Mouse (Mus musculus): ENCODE measurements around the gene Cuedc1.
A peak's percentile ranks its signal among the peaks of the same experiment; 100 is the strongest.
"Not testable (repeated sequence)": the region's sequence is repeated elsewhere in the genome, so short reads cannot be mapped to it uniquely, and the experiment has no call there.

Cuedc1 gene

DNA sequence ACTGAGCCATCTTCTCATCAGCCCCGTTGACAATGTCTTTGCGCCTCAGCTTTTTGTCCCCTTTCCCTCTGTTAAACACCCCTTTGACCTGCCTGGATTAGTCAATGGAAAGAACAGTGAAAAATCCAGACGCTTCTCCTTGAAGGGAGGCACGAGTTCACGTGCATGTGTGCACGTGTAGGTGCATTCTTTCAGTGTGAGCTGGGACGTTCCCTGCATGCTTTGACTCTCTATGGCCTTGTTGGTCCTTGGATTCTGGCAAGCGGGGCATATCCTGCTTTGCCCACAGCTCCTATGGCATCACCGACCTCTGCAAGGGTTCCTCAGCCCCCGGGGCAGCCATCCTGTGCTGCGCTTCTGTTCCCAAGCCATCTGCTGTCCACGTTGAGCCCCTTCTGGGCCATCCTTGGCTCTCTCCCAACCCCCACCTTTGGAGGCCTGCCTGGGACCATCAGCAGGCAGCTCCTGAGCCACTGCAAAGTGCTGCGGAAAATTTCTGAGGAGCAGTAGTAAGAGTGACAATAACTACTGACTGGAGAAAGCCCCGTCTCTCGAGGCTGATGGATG lies 74.1 kb downstream of the Cuedc1 start:
- no peak for DNase-seq (ENCODE audit: low spot score)

DNA sequence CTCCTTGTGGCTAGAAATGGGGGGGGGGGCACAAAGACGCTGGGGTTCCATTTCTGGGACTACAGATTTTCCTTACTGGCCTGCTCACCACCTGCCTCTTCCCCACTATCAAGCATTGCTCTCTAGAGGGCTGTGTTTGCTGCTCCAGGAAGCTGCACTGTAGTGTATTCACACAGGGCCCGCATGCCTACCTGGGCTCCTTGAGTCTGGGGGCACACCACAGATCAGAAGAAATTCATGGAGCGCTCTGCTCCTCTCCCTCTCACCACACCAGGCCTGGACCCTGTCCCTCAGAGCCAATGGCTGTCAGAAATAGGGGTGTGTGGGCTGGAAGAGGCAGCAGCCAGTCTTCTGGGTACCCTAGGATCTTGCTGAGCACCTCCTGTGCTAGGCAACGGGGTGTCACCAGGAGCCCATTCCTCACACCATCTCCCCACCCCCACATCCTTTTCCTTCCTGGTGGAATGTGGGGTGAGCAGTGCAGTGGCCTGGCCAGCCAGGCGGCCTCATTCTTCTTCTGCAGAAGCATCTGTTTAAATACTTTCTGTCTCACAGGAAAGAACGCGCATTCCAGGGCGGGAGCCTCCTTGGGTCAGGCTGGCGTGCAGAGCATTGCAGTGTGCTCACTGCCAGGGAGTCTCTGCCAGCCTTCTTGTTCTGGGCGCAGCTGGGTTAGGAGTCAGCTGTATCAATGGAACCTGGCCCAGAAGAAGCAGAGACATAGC lies 74.9 kb downstream of the Cuedc1 start:
- DNase-seq (ENCODE audit: low spot score) = no peak

DNA sequence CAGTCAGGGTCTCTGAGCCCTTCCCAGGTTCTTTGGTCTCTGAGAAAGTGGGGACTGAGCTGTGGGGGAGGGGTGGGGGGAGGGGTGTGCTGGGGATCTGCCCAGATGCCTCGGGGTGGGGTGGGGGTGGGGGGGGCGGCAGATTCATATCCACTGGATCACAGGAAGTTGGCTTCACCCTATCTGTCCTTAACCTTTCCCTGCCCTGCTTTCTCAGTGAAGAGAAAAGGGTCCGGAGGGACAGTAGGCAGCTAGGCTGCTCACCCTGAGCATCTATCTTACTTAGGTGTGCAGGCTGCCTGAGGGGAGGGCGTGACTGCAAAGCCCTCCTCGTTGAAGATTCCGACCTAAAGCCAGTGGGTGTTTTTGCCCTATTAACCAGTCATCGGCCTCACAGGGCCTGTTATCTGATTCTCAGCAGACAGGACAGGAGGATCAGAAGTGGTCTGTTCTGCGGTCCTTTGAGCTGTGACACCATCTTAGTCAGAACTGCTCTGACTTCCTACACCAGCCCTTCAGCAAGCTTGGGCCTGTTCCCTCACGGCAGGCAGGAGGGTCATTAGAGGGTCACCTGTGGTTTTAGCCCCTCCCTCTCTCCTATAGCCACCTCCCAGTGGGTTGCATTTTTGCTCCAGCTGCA lies 75.6 kb downstream of the Cuedc1 start:
- DNase-seq (ENCODE audit: low spot score) = no peak

DNA sequence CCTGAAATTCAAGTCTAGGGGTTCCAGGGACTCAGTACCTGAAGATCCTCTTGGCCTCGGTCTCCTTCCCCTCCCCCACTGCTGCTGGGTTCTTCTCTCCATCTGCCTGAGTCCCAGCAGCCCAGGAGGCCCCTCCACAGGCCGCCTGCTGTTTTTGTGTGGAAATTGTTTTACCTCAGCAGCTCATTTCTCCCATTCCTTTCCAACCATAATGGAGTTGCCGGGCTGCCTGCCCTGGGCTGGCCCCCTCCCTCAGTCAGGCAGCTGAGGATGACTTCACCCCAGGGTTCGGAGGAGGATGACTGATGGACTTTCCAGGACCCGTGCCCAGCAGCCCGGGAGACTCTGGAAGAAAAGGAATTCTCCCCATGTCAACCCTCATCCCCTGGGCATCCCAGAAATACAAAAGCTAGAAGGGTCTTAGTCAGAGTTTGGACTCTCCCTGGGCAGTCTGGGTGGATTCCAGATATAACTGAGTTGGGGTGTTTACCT lies 82.7 kb downstream of the Cuedc1 start:
- no peak for DNase-seq (ENCODE audit: low spot score)

DNA sequence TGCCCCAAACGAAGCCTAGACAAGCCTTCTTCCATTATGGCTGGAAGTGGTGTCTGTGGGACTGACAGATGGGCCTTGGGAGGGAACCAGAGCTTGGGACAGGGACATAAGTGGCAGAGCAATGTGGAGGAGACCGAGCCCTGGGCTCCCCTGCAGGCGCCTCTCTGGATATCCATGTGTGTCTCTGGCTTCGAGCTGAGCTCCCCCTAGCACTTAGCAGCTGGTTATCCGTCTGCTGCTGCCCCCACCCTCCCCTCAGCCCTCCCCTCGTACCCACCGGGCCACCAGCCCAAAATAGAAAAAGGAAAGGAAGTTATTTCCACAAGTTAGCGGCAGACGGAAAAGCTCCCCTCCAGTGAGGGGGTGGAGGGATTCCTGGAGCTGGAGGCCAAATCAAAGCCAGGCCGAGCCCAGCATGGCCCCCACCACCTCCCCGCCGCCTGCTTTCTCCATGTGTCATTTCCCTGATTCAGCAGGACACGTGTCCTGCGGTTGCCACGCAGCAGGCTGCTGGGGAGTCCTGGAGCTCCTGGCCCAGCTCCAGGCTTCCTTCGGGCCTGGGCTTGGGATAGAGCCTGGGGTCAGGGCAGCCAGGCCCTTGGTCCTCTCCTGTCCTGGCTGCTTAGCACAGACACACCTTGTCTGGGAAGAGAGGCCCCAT lies 83.2 kb downstream of the Cuedc1 start:
- peak; percentile 69 for DNase-seq (ENCODE audit: low spot score)

DNA sequence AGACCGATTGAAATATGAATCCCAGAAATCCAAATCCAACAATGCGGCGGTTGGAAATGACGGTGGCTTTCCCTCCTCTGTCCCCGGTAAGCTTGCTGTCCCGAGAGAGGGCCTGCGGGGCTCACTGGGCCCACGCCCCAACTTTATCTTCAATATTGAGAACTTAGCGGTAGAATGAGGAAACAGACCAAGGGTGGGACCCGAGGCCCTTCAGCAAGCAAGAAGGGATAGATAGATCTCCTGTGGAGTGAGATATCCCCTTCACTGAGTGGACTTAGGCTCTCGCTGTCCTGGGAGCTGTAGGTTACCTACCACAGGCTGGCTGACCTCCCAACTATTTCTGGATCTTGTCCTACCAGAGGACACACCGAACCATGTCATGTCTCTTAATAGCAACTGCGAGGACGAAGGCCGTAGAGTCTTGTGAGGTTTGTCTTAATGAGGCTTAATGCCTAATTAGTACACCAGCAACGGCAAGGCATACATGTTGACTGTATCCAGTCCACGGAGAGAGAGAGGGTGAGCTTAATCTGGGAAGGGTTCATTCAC lies 86.8 kb downstream of the Cuedc1 start:
- no peak for DNase-seq (ENCODE audit: low spot score)

DNA sequence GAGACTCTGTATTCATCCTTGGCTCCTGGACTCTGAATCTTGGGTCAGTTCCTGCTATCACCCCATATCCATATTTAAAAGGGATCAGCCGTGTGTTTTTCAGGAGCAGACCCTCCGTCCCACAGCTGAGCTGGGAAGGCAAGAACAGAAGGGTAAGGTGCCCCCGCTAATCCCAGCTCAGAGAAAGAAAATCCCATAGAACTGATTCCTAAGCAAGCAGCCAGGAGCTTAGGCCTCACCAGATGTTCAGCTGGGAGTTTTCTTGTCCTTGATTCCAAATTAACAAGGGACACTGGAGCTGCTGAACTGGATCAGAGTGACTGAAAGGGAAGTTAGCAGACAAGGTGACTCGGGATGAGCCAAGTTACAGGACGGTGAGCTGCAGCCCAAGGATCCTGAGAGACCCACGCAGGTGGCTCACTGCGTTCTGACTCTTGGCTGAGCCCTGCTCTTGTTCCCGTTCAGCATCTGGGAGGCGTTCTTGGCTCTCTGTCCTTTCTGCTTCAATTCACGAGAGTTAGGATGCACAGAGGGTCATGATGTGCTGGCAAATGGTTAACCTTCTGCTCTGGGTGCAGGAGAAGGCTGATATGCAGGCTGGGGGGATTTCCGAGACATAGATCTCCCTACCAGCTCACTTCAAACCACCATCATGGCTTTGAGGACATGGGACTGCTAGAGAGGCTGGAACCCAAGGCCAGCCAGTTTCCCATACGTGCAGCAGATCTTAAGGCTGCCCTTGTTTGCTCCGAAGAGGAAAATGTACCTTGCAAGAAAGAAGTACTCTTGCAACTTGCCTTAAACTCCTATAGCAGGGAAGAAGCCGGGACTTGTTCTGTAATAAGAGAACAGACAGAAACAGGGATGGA lies 88.5 kb downstream of the Cuedc1 start:
- DNase-seq (ENCODE audit: low spot score) = no peak

DNA sequence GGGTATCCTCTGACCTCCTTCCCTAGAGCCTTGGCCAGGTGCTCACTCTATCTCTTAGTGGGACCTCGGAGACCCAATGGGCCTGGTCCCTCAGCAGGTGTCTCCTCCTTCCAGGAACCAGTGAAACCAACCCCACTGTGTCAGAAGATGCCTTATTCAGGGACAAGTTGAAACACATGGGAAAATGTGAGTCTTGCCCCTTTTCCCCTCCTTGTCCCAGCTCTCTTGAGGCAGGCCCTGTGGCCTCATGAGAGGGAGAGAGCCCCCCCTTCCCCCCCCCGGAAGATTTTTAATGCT lies 89.0 kb downstream of the Cuedc1 start:
- no peak for DNase-seq (ENCODE audit: low spot score)

DNA sequence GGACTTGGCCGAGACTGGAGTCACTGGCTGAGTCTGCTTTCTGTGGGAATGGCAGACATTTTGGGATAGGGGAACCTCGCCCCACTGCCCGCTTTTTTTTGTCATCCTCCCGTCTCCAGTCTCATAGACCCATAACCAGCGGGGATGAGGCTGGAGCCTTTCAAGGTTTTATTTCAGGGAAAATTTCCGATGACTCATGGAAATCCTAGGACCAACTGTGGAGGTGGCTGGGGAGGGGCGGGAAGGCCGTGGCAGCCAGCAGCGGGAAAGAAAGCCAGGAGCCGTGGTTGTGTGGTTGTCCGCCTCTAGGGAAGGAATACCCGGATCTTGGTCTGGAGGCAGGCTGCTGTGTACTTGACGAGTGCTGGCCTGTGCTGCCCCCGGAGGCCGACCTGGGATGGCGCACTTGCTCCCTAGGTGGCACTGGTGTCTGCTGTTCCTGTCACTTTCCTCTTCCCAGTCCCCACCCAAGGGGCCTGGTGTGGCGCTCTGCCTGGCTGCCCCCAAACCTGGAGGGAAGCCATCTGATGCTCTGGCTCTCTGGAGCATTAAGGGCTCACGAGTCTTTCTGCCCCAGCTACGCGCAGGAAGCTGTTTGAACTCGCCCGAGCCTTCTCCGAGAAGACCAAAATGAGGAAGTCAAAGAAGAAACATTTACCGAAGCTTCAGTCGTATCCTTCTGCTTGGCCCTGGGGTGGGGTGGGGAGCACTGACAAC lies 89.7 kb downstream of the Cuedc1 start:
- DNase-seq (ENCODE audit: low spot score) = peak; percentile 80

DNA sequence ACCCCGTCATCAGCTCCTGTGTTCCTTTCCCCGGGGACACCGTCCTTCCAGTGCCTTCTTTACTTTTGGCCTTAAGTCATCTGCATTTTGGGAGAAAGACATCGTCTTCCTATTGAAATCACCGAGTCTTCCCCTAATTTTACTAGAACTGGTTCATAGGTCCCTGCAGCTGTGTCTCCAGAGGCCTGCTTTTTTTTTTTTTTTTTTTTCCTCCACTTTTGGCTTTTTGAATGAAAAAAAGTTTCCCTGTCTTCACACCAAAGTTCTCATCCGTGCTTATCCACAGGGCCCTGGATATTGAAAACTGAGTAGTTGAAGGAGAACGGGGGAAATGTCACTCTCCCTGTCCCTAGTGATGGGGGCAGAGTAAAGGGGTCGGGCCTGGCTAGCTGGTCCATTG lies 90.4 kb downstream of the Cuedc1 start:
- no peak for DNase-seq (ENCODE audit: low spot score)

DNA sequence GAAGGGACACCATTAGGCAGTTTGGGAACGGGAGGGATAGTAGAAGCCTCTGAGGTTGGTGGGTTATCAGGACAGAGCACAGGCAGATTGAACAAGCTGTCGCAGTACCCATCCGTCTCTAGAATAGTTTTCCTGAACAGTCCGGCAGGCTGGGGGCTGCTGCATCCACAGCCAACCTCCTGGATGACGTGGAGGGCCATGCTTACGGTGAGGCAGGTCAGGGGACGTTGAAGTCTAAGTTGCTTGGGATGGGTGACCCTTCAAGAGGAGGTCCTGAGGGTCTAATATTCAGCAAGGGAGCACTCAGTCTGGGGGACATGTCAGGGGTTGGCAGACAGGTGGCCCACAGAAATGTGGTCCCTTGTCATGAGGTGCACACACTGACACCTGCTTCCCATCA lies 90.8 kb downstream of the Cuedc1 start:
- DNase-seq (ENCODE audit: low spot score) = no peak

DNA sequence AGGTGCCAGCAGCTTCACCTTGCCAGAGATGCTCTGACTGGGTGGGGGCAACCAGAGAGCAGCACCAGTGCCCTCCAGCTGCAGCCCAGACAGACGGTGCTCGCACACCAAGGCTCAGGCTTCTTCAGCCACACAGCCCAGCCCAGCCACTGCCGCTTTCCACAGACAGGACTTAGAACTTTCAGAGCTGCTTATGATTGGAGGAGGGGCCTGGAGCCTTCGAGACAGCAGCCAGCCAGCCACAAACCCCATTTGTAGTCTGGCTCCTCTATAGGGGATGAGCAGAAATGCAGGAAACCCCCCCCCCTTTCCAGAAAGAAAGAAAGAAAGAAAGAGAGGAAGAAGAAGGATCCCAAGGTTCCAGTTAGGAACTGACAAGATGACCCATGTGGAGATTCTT lies 94.7 kb downstream of the Cuedc1 start:
- DNase-seq (ENCODE audit: low spot score) = no peak

DNA sequence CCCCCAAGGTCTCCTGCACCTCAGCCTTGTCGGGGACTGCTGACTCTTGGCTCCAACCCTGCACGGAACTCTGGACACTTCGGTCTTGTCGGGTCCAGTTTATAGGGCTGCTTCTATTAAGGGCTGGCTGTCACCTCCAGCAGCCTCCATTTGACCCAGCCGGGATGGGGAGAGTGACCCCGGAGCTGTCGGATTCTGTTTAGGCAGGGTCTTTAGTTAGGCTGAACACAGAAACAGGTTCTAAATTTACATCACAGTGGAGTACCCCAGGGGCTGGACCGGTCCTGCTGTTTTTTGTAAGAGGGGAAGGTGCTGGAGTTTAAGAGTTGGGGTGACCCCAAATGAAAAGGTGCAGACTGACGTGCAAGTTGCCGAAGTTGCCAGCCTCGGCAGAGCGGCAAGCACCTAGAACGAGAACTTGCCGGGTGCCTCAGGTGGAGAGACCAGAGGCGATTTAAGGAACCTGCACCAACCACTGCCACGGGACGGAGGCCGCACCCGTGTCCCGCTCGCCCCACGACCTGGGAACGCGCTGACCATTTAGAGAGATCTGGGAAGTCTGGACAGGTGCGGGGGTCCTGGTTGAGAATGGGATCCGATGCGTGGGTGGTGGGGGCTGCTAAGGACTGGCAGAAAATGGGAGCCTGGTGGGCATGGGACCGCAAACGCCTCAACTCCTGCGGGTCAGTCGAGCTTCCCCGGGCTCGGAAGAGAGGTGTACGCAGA lies 95.4 kb downstream of the Cuedc1 start:
- DNase-seq (ENCODE audit: low spot score) = no peak

DNA sequence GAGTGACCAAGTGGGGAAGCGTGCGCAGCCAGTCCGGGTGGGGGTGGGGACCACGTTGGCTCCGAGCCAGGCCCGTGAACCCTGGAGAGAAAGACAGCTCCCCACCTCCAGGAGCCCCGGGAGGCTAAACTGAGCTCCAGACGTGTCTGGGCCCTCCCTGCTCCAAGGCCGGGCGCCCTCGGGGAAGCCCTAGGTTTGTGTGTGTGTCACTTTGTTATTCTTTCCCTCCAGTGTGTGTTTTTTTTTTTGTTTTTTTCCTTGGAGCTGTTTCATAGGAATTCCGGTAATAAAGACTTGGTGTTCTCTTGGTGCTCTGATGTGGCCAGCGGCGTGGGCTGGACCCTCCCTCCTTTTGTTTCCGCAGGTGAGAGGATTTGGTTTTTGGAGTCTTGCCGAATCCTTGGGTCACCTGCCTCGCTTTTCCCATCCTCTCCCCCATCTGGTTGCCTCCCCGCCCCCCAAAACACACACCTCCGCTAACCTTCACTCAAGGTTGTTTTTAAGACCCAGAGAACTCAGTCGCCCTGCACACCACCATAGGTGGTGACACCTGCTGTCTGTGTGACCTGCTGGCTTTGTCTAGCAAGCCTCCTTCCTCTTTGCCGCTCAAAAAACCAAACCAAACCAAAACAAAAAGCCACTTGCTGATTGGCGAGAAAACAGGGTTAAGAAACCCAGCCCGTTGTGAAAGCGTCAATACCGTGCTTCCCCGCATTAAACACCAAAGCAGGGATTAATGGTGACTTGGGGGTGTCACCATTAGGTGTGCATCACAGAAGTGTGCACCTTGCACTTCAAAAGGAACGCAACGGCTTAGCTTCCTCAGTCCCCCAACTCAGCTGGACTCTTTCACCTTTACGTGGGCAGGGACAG lies 96.2 kb downstream of the Cuedc1 start:
- DNase-seq (ENCODE audit: low spot score) = no peak

DNA sequence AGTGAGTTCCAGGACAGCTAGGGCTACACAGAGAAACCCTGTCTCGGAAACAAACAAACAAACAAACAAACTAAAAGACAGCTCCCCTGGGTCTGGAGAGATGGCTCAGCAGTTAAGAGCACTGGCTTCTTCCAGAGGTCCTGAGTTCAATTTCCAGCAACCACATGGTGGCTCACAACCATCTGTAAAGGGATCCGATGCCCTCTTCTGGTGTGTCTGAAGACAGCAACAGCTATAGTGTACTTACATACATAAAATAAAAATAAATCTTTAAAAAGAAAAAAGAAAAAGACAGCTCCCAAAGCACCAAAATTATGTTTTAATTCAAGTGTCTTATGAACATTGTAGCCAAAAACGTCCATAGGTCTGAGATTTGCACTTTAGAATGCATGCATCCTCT lies 97.8 kb downstream of the Cuedc1 start:
- not testable (repeated sequence) for DNase-seq (ENCODE audit: low spot score)

DNA sequence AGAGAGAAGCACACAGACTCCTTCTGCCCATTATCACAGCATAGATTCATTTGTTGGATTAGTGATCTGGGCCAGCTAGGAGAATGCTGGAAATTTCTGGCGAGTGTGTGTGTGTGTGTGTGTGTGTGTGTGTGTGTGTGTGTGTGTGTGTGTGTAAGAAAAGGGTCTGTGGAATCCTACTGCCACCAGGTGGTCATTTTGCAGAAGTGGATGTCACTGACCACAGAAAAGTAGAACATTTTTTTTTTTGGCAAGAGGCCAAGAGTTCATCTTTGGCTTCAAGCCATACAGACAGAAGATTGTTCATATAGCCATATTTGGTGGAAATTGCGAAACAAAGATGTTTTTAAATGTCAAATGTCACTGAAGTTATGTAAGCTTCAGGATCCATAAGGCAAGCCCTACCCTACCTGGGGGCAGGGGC lies 99.3 kb downstream of the Cuedc1 start:
- no peak for DNase-seq (ENCODE audit: low spot score)

DNA sequence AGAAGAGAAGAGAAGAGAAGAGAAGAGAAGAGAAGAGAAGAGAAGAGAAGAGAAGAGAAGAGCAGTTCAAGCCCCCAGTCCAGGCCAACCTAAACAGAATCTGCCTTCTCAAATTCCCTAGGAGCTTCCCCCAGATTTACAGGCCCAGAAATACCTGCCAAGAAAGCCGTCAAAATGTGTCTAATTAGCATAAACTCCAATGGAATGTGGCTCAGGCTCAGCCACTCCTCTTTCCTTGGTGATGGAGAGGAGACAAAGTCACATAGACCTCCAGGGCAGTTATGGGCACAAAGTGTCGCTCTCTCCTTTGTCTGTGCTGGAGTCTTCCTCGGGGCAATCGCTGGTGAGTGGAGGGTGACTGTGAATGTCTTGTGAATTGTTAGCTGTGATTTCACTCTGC lies 100.4 kb downstream of the Cuedc1 start:
- DNase-seq (ENCODE audit: low spot score) = no peak

DNA sequence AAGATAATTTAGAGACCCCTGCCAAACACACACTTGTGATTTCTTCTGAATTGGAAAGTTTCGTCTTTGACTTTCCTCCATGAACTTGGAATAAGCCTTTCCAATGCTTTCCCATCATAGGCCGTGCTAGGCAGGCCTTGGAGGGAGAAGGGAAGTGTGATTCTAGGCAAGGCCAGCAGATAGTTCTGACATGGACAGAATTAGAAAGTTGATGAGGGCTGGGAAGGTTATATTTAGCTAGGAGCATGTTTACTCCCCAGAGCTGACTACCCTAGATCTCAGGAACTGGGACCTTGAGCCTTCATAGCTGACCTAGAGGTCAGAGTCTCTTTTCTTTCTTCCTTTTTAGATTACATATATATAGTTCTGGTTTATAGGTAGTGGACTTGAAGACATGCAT lies 103.3 kb downstream of the Cuedc1 start:
- DNase-seq (ENCODE audit: low spot score) = no peak

DNA sequence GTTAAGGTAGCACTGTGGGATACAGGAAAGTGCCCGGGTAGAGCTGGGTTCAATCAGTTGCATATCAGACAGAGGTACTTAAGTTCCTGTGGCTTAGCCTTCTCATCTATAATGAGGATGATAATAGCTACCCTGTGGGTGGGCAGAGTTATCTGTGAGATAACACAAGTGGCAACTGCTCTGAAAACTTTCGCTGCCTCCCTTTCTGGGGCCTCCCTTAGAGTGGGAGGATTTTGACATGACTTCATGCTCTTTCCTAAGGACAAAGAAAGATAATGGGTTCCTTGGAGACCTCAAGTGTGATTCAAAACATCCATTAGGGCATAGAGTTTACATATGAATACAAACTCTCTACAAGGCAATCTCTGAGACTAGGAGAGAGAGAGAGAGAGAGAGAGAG lies 104.2 kb downstream of the Cuedc1 start:
- no peak for DNase-seq (ENCODE audit: low spot score)

Data from ovary, adult 18-20 months (tissue).